Mouse (Mus musculus): ENCODE results near the gene Dlg2. TPM values are rescaled to one million over a fixed set of nuclear protein-coding genes. Genes with fewer than 3 reads are reported as not detected.
A peak's percentile ranks its signal among the peaks of the same experiment; 100 is the strongest.

Dlg2 gene
- total RNA-seq, 4 experiments from 2014 or later = 251 to 298 (median 273) TPM

- peak in 1 of 2 experiments; percentile 63 for DNase-seq (ENCODE audit: low spot score in 2 of 2)
Observed at GRCm38 (mm10) chr7:91440326-91440725, 963.9 kb downstream of the Dlg2 start.

GRCm38 (mm10) chr7:91442447-91443376, 966.2 kb downstream of the Dlg2 start:
- DNase-seq (ENCODE audit: low spot score in 2 of 2) = peak in 1 of 2 experiments; percentile 63

- no peak for DNase-seq (ENCODE audit: low spot score in 2 of 2)
Observed at GRCm38 (mm10) chr7:91443377-91443714, 966.9 kb downstream of the Dlg2 start.

GRCm38 (mm10) chr7:91443913-91444312, 967.4 kb downstream of the Dlg2 start:
- no peak for DNase-seq (ENCODE audit: low spot score in 2 of 2)

- DNase-seq (ENCODE audit: low spot score in 2 of 2) = no peak
Observed at GRCm38 (mm10) chr7:91444728-91445127, 968.3 kb downstream of the Dlg2 start.

DNA sequence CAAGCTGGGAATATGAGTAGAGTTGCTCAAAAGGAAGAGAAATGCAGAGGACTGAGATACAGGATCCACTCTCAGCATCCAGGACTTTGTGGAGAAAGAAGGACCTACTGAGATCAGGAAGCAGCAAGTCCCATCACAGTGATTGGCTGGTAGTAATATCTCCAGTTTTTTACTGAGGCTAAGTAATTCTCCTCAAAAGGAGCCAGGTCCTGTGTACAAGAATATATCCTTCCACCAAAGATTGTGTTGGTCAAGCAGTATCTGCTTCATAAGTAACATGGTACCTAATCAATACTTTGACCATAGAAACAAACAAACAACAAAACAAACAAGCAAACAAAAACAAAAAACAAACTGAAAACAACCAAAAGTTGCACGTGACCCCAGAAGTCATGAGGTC, 980.3 kb downstream of the Dlg2 start:
- DNase-seq (ENCODE audit: low spot score in 2 of 2) = no peak

GRCm38 (mm10) chr7:91457207-91457606, 980.7 kb downstream of the Dlg2 start:
- DNase-seq (ENCODE audit: low spot score in 2 of 2) = peak in 1 of 2 experiments; percentile 49

DNA sequence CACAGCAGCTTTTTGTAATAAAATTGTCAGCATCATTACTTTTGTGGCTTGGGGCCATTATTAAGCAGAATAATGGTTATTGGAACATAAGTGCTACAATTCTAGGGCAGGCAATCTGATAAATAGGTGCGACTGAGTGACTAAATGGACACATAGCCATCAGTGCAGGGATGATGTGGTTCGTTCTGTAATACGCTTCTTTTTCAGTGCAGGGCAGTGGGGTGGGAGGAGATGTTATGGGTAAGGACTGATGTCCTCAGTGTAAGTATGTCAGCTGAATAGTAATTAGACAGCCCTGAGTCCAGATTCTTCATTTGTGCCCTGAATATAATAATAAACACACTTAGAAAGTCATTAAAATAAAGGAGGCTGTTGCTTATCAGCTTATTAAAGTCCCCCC, 984.9 kb downstream of the Dlg2 start:
- no peak for DNase-seq (ENCODE audit: low spot score in 2 of 2)

- no peak for DNase-seq (ENCODE audit: low spot score in 2 of 2)
Observed at GRCm38 (mm10) chr7:91463256-91463655, 986.8 kb downstream of the Dlg2 start.

DNA sequence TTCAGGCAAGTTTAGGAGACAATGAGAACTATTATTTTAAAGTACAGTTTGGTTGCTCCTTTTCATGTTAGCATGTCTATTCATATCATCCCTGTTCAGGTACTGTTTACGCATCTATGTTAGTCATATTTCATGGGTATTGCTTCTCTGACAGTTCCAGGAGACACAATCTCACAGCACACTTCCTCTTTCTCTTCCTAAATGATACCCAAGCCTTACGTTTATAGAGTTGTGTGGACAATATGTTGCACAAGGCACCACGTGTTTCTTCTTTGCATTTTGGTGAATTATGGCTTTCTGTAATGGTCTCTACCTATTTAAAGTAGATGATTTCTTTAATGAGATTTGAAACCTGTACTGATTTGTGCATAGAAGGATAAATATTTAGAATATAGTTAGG, 990.6 kb downstream of the Dlg2 start:
- no peak for DNase-seq (ENCODE audit: low spot score in 2 of 2)

DNA sequence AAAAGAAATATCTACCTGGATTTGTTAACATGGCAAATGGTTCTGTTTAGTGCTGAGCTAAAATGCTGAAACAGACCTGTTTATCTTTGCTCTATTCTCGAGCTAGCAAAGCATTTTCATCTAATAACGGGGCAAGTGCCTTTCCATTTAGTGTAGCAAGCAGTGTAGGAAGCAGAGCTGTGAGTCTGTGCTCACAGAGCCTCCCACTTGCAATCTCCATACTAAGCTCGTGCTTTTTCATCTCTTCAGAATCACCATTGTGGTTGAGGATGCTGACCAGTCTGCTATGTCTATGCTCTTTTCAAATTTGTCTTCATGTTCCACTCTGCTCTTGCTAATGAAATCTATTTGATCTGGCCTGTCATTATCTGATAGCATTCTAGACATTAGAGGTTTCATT, 1002.7 kb downstream of the Dlg2 start:
- DNase-seq (ENCODE audit: low spot score in 2 of 2) = no peak

DNA sequence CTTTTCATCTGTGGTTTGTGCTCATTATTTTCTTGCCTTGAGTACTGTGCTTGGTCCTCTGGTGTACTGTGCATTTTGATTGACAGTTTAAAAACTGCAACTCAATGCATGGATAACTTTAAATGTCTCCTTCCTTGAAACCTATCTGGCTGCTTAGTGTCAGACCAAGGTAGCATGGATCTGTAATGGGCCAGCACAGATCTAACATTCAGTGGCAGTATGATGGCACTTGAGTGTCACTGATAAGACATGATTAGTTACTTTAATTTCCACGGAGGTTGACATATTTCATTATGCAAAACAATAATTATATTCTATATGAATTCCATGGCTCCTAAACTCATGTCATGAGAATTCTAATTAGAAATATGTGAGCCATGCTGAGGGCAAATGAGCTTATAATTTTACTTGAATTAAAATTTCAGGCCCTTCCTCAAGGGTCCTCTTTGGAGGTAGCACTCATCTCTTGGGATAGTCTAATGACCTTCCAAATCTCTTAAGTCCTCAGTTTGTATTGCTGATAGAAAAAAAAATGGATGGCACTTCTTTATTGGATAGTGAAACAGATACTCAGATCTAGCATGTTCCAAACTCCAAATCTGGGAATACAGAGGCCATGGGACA, 1005.2 kb downstream of the Dlg2 start:
- no peak for DNase-seq (ENCODE audit: low spot score in 2 of 2)

GRCm38 (mm10) chr7:91493234-91493633, 1016.8 kb downstream of the Dlg2 start:
- no peak for DNase-seq (ENCODE audit: low spot score in 2 of 2)

DNA sequence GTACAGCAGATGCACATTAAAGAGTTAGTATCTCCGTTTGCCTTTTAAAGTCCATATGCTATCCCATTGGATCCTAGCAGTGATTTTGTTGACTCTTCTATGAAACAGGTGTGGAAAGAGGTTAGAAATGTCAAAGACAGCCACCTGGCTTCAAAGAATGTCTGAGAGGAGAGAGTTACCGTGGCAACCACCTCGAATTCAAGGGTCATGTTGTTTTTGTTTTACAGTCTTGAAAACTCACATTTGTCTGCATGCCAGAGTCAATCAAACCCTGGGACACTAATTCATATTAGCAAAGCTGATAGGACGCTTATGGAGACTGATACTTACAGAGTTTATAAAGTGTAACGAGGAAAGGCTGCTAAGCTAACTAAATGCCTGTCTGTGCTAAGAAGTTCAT, 1019.1 kb downstream of the Dlg2 start:
- DNase-seq (ENCODE audit: low spot score in 2 of 2) = no peak

GRCm38 (mm10) chr7:91511119-91511518, 1034.6 kb downstream of the Dlg2 start:
- DNase-seq (ENCODE audit: low spot score in 2 of 2) = no peak

DNA sequence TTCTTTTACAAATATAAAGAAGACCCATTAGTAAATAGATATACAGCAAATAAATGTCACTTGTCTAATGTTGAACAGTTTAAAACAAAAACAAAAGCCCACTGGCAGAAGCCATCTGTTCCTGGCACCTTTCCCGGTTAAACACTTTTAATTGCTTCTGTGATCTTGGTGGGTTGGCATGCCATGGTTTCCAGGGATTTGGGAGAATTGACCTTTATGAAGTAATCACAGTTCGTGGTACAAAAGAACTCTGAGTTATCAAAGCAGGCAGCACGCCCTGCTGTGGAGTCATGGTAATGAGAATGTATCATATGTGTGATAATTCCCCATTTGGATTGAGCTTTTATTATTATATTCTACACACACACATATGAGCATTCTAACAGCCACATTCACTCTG, 1038.0 kb downstream of the Dlg2 start:
- DNase-seq (ENCODE audit: low spot score in 2 of 2) = no peak

DNA sequence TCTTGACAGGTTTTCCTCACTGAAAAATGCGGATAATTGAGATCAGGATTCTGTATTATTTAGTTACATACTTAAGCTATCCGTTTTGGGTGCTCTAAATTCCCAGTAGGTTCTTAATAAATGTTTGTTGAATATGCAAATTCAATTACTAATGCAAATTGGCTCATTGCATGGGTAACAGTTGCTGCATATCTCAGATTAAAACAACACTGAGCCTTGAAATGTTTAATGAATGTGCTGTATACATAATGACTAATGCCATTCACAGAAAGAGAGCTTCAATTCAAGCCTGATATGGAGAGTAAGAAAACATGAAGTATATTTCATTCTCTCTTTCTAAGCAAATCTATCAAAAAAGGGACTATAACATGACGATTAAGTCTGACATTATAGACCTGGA, 1039.8 kb downstream of the Dlg2 start:
- no peak for DNase-seq (ENCODE audit: low spot score in 2 of 2)

DNA sequence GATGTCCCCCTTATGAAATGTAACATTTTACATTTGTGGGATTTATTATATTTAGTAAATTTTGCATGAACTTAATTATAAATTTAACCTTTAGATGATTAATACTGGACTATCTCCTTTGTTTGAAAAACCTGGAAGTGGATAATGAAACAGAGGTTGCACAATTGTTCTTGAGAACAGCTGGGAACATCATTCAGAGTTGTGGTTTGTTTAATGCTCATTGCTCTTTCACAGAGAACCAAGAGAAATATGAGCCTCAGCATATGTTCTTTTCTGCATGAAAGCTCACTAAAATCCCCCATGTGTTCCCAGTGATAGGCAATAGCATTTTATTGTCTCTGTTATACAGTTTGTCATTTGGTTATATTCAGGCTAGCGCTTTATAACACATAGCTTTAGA, 1049.4 kb downstream of the Dlg2 start:
- no peak for DNase-seq (ENCODE audit: low spot score in 2 of 2)

GRCm38 (mm10) chr7:91542597-91543285, 1066.3 kb downstream of the Dlg2 start:
- DNase-seq (ENCODE audit: low spot score in 2 of 2) = peak; percentile 20 to 33

DNA sequence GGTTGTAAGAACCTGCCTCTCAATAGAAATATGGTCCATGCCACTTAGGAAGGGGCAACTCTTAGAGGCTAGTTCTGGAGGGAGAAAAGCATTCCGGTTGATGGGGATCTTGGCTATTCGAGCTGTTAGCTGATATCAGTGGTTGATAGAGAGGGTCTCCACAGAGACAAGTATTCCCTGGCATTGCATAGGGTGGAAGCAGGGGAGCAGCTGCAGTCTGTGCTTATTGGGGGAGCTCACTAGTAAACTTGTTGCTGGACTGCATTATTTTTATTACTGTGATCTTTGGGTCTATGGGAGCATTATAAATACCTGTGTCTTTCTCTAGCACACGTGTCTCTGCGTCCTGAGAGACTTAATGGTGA, 1066.8 kb downstream of the Dlg2 start:
- no peak for DNase-seq (ENCODE audit: low spot score in 2 of 2)

DNA sequence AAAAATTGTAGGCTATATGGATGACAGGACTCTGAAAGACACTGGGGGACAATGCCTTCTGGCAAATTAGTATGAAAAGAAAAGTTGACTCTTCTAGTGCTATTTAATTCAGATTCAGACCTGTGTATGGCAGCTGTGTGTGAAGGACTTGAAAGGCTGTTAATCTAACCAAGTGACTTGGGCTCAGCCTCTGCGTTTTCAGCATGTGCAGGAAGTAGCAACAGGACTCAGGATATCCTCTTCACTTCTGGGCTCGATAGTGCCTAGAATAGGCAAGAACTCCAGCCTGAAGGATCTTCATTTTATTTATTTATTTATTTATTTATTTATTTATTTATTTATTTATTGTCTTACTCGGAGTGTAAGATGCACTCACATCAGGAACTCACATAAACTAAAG, 1068.1 kb downstream of the Dlg2 start:
- no peak for DNase-seq (ENCODE audit: low spot score in 2 of 2)

DNA sequence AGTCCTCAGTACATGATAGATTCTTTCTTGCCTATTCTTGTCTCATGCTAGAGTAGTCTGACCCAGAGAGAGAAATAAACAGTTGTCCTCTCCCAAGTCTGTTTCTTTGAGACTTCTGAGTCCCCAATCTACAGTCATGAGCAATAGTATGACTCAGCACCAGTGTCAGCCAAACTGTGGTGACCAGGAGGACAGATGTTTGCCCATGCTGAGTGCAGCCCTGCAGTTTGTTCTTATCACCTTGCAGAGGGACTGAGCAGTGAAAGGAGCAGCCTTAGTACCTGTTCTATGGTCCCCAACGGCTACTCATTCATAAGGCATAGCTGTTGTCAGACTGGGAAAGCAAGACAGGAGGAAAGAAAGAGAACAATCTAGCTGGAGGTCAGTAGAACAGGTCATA, 1072.3 kb downstream of the Dlg2 start:
- DNase-seq (ENCODE audit: low spot score in 2 of 2) = no peak

Data from left cerebral cortex, adult 8-10 months (tissue).